Mouse (Mus musculus) midbrain, embryonic 13.5 days (tissue): ENCODE data around the gene St7l. TPM values are rescaled to one million over a fixed set of nuclear protein-coding genes. Genes with fewer than 3 reads are reported as not detected.
"Not testable (repeated sequence)": the region's sequence is repeated elsewhere in the genome, so short reads cannot be mapped to it uniquely, and the experiment has no call there.

ENCODE experiments used
- ATAC-seq: fragments of 200-750 bp; cut with Nextera tagmentation; 2 replicates; pipeline ENCODE4 v1.8.0; 2017; ENCODE audit warnings: mild to moderate bottlenecking, moderate TSS enrichment, moderate library complexity
- H3K27ac ChIP-seq: fragments of 300-500 bp; sonication (generic); 2 replicates; pipeline ENCODE4 v1.5.1; 2015; ENCODE audit warnings: inconsistent platforms, mild to moderate bottlenecking, moderate library complexity
- H3K27me3 ChIP-seq: fragments of 300-500 bp; sonication (generic); 2 replicates; pipeline ENCODE4 v1.6.1; 2015; ENCODE audit warnings: mild to moderate bottlenecking, inconsistent platforms
- H3K36me3 ChIP-seq: fragments of 300-500 bp; sonication (generic); 2 replicates; pipeline ENCODE4 v1.6.1; 2015; ENCODE audit warnings: mild to moderate bottlenecking, inconsistent platforms
- H3K4me1 ChIP-seq: fragments of 300-500 bp; sonication (generic); replicated peaks from 2 replicates; pipeline ENCODE4 v1.6.1; 2015; ENCODE audit warnings: inconsistent platforms
- H3K4me2 ChIP-seq: fragments of 300-500 bp; sonication (generic); replicated peaks from 2 replicates; pipeline ENCODE4 v1.6.1; 2015; ENCODE audit warnings: moderate library complexity, mild to moderate bottlenecking, inconsistent platforms
- H3K4me3 ChIP-seq: fragments of 300-500 bp; sonication (generic); replicated peaks from 2 replicates; pipeline ENCODE4 v1.5.1; 2015; ENCODE audit warnings: mild to moderate bottlenecking, inconsistent platforms
- H3K9ac ChIP-seq: fragments of 300-500 bp; sonication (generic); replicated peaks from 2 replicates; pipeline ENCODE4 v1.6.1; 2015; ENCODE audit warnings: mild to moderate bottlenecking, inconsistent platforms
- H3K9me3 ChIP-seq: fragments of 300-500 bp; sonication (generic); 2 replicates; pipeline ENCODE4 v1.6.1; 2016; ENCODE audit warnings: mild to moderate bottlenecking, inconsistent platforms
- WGBS: fragments of 180-500 bp; shearing (Covaris S2); methylation state at CpG from one replicate; pipeline ENCODE4 v1.1.7; 2015; 5-methylcytosine and 5-hydroxymethylcytosine counted together
- polyA plus RNA-seq: library from polyadenylated mRNA; unstranded; fragments of >200 nt; fragmentation: Nextera tagmentation; extraction: Ambion mirVana; gene quantifications from 2 replicates; pipeline ENCODE4 v1.2.1, GENCODE M21; 2015

Gene St7l
- polyA plus RNA-seq, 1 experiment from 2014 or later: 38.7 TPM

GRCm38 (mm10) chr3:104854465-104854864 is 9.3 kb upstream of the St7l start:
- WGBS: 100% methylated on average over 1 of the region's 1 CpGs
- no peaks in the 10 kb centered on the region for H3K27me3 ChIP-seq
- H3K9me3 ChIP-seq: no peaks in the 10 kb centered on the region
- no peak overlapping the region for H3K4me3 ChIP-seq
- no peaks in the 10 kb centered on the region for H3K4me1 ChIP-seq
- peaks cover 11% of the 10 kb centered on the region; the same call in 1 of the 2 replicates for H3K36me3 ChIP-seq
- no peak overlapping the region for H3K27ac ChIP-seq
- H3K4me2 ChIP-seq: no peak overlapping the region
- no peak overlapping the region for H3K9ac ChIP-seq
- no peak for ATAC-seq

DNA sequence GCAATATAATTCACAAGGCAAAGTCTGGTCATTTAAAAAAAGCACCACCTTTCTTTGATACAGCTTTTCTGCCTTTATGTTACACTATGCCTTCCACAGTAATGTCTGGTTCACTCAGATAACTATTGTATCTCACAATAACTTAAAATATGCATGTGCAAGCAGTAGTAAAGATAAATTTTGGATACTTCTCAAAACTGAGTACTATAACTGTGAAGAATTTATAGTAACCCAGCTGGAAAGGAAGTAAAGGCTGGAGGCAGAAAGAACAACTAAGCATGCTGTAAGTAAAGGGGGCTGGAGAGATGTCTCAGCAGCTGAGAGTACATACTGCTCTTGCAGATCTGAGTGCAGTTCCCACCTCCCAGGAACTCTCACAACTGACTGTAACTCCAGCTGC is 8.9 kb upstream of the St7l start:
- no peak overlapping the region for H3K9ac ChIP-seq
- H3K27ac ChIP-seq: no peak overlapping the region
- H3K4me3 ChIP-seq: no peak overlapping the region
- H3K9me3 ChIP-seq: no peaks in the 10 kb centered on the region
- H3K27me3 ChIP-seq: no peaks in the 10 kb centered on the region
- no peaks in the 10 kb centered on the region for H3K4me1 ChIP-seq
- H3K4me2 ChIP-seq: no peak overlapping the region
- peaks cover 11% of the 10 kb centered on the region; the same call in 1 of the 2 replicates for H3K36me3 ChIP-seq
- no peak for ATAC-seq

GRCm38 (mm10) chr3:104856106-104856505 is 7.7 kb upstream of the St7l start:
- peaks cover 3% of the 10 kb centered on the region for H3K4me1 ChIP-seq
- no peak overlapping the region for H3K27ac ChIP-seq
- H3K4me2 ChIP-seq: no peak overlapping the region
- H3K27me3 ChIP-seq: no peaks in the 10 kb centered on the region
- H3K36me3 ChIP-seq: peaks cover 11% of the 10 kb centered on the region; the same call in 1 of the 2 replicates
- 81% methylated on average over 1 of the region's 1 CpGs for WGBS
- H3K4me3 ChIP-seq: no peak overlapping the region
- no peak overlapping the region for H3K9ac ChIP-seq
- no peaks in the 10 kb centered on the region for H3K9me3 ChIP-seq
- ATAC-seq: no peak

- ATAC-seq: no peak
- Histone ChIP-seq H3K27me3 (no peaks in the 10 kb centered on the region), H3K9ac (no peak overlapping the region), H3K4me3 (no peak overlapping the region), H3K4me2 (no peak overlapping the region), H3K4me1 (peaks cover 27% of the 10 kb centered on the region), H3K9me3 (no peaks in the 10 kb centered on the region), H3K27ac (no peak overlapping the region), H3K36me3 (peaks cover 11% of the 10 kb centered on the region; the same call in 1 of the 2 replicates)
- WGBS: 91% methylated on average over 1 of the region's 1 CpGs
Measured at GRCm38 (mm10) chr3:104858560-104858959, 5.2 kb upstream of the St7l start.

- H3K4me1 ChIP-seq: peaks cover 38% of the 10 kb centered on the region
- ATAC-seq: peak; percentile 92
- H3K9me3 ChIP-seq: no peaks in the 10 kb centered on the region
- H3K4me2 ChIP-seq: peak overlapping the region; percentile 85
- H3K4me3 ChIP-seq: peak overlapping the region; percentile 93
- no peaks in the 10 kb centered on the region for H3K27me3 ChIP-seq
- under 1% methylated on average over 48 of the region's 48 CpGs for WGBS
- H3K36me3 ChIP-seq: peaks cover 7% of the 10 kb centered on the region; the same call in 1 of the 2 replicates
- H3K27ac ChIP-seq: peak overlapping the region; percentile 95
- H3K9ac ChIP-seq: peak overlapping the region; percentile 93
Measured at GRCm38 (mm10) chr3:104864651-104865340, 991 bp downstream of the St7l start.

- Histone ChIP-seq H3K9ac (peak overlapping the region; percentile 93), H3K27ac (peak overlapping the region; percentile 95), H3K4me1 (peaks cover 38% of the 10 kb centered on the region), H3K27me3 (no peaks in the 10 kb centered on the region), H3K4me3 (peak overlapping the region; percentile 93), H3K4me2 (peak overlapping the region; percentile 85), H3K36me3 (peaks cover 12% of the 10 kb centered on the region), H3K9me3 (no peaks in the 10 kb centered on the region)
- peak; percentile 14 for ATAC-seq
- WGBS: 1% methylated on average over 12 of the region's 12 CpGs
Measured at GRCm38 (mm10) chr3:104865341-104865788, 1.6 kb downstream of the St7l start.

GRCm38 (mm10) chr3:104866674-104867073 is 2.9 kb downstream of the St7l start:
- not testable (repeated sequence) for H3K9me3 ChIP-seq, H3K27ac ChIP-seq, H3K9ac ChIP-seq, H3K27me3 ChIP-seq, ATAC-seq, H3K4me3 ChIP-seq
- H3K4me2 ChIP-seq: peak overlapping the region; percentile 85
- H3K4me1 ChIP-seq: peaks cover 30% of the 10 kb centered on the region
- peaks cover 25% of the 10 kb centered on the region for H3K36me3 ChIP-seq

DNA sequence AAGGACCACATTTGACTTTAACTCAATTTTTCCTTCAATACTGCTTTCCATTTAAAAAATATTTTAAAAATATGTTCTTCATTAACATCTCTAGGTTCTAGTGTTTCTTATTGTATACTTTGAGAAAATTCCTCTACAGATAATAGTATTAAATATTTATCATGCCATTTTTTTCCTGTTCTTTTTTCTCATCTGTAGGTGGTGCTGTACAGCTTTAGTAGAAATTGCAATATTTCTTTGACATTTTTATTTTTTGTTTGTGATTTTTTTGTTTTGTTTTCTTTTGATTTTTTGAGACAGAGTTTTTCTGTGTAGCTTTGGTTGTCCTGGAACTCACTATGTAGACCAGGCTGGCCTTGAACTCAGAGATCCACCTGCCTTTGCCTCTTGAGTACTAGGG is 5.8 kb downstream of the St7l start:
- H3K27ac ChIP-seq: no peak overlapping the region
- ATAC-seq: no peak
- no peaks in the 10 kb centered on the region for H3K27me3 ChIP-seq
- H3K4me1 ChIP-seq: peaks cover 11% of the 10 kb centered on the region
- H3K9ac ChIP-seq: no peak overlapping the region
- no peak overlapping the region for H3K4me3 ChIP-seq
- no peak overlapping the region for H3K4me2 ChIP-seq
- H3K36me3 ChIP-seq: peaks cover 49% of the 10 kb centered on the region
- no peaks in the 10 kb centered on the region for H3K9me3 ChIP-seq

- no peaks in the 10 kb centered on the region for H3K4me1 ChIP-seq
- peaks cover 39% of the 10 kb centered on the region for H3K36me3 ChIP-seq
- no peaks in the 10 kb centered on the region for H3K9me3 ChIP-seq
- no peak overlapping the region for H3K4me3 ChIP-seq
- H3K4me2 ChIP-seq: no peak overlapping the region
- H3K27ac ChIP-seq: no peak overlapping the region
- H3K27me3 ChIP-seq: no peaks in the 10 kb centered on the region
- no peak overlapping the region for H3K9ac ChIP-seq
- WGBS: 95% methylated on average over 3 of the region's 3 CpGs
- no peak for ATAC-seq
Measured at GRCm38 (mm10) chr3:104888585-104888984, 24.8 kb downstream of the St7l start.

GRCm38 (mm10) chr3:104896141-104896540 is 32.3 kb downstream of the St7l start:
- Histone ChIP-seq H3K9ac (no peak overlapping the region), H3K27ac (no peak overlapping the region), H3K4me1 (no peaks in the 10 kb centered on the region), H3K4me2 (no peak overlapping the region), H3K36me3 (peaks cover 51% of the 10 kb centered on the region), H3K4me3 (no peak overlapping the region), H3K9me3 (no peaks in the 10 kb centered on the region), H3K27me3 (no peaks in the 10 kb centered on the region)
- WGBS: 90% methylated on average over 3 of the region's 3 CpGs
- ATAC-seq: no peak

GRCm38 (mm10) chr3:104901154-104901553 is 37.3 kb downstream of the St7l start:
- no peaks in the 10 kb centered on the region for H3K27me3 ChIP-seq
- no peak overlapping the region for H3K4me2 ChIP-seq
- H3K4me1 ChIP-seq: no peaks in the 10 kb centered on the region
- WGBS: 94% methylated on average over 4 of the region's 4 CpGs
- H3K9me3 ChIP-seq: no peaks in the 10 kb centered on the region
- no peak overlapping the region for H3K4me3 ChIP-seq
- no peak overlapping the region for H3K9ac ChIP-seq
- no peak for ATAC-seq
- H3K36me3 ChIP-seq: peaks cover 42% of the 10 kb centered on the region
- H3K27ac ChIP-seq: no peak overlapping the region

- H3K4me2 ChIP-seq: no peak overlapping the region
- no peaks in the 10 kb centered on the region for H3K9me3 ChIP-seq
- H3K4me3 ChIP-seq: no peak overlapping the region
- no peak overlapping the region for H3K27ac ChIP-seq
- no peak for ATAC-seq
- H3K36me3 ChIP-seq: peaks cover 33% of the 10 kb centered on the region
- H3K27me3 ChIP-seq: no peaks in the 10 kb centered on the region
- no peaks in the 10 kb centered on the region for H3K4me1 ChIP-seq
- no peak overlapping the region for H3K9ac ChIP-seq
- 96% methylated on average over 4 of the region's 4 CpGs for WGBS
Measured at GRCm38 (mm10) chr3:104905389-104905788, 41.6 kb downstream of the St7l start.

DNA sequence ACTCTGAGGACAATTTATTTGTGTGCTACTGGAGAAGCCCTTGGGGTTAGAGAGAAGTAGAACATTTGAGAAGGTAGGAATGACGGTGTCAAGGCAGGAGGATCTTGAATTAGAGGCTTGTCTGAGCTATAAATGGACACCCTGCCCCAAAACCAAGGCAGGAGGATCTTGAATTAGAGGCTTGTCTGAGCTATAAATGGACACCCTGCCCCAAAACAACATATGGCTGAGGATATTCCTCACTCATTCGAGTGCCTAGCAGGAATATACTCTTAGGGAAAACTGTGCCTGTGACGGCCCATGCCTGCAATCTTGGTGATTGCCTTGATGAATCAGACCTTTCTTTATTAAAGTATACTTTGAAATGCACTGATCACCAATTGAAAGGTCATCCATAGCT is 42.2 kb downstream of the St7l start:
- Histone ChIP-seq H3K4me2 (no peak overlapping the region), H3K36me3 (peaks cover 36% of the 10 kb centered on the region), H3K9ac (no peak overlapping the region), H3K4me1 (no peaks in the 10 kb centered on the region), H3K27ac (no peak overlapping the region), H3K4me3 (no peak overlapping the region), H3K9me3 (no peaks in the 10 kb centered on the region), H3K27me3 (no peaks in the 10 kb centered on the region)
- WGBS: 84% methylated on average over 3 of the region's 3 CpGs
- no peak for ATAC-seq
